Mouse (Mus musculus) fibroblast of lung, adult 2 months (primary cell): ENCODE data around the gene Gm7358.
"Not testable (repeated sequence)": the region's sequence is repeated elsewhere in the genome, so short reads cannot be mapped to it uniquely, and the experiment has no call there.

Source experiments
- DNase-seq: peaks from one replicate; pipeline ENCODE4 v3.0.0-alpha.2; 2011; ENCODE audit warnings: low read depth

Gm7358 gene

GRCm38 (mm10) chr17:14059431-14059830 is at the start of gene Gm7358:
Gene Gm7358, minus strand, starts transcription at chr17:14059531.
- DNase-seq: not testable (repeated sequence)

GRCm38 (mm10) chr17:14103018-14103417 is 43.7 kb upstream of the Gm7358 start:
- not testable (repeated sequence) for DNase-seq

DNA sequence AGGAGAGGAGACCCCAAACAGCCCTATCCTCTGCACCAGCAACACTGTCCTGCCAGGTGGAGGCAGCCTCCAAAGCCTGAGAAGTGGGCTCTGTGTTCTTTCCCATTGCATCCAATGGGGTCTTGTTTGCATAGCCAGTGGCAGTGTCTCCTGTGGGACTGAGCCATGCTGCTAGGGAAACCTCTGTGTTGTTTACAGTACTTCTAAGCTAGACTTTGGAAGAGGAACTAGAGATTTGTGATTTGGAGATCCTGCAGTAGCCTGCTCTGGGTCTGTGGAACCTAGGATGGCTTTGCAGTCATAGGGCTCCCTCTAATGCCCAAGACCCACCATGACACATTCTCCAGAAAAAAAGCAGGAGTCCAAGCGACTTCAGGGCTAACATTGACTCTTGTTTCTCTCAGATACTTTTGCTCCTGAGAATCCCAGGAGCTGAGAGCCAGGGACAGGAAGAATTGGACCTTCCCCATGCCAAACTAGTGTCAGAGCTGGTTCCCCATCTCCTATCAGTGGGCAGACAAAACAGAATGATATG is 42.2 kb upstream of the Gm7358 start:
- DNase-seq: not testable (repeated sequence)

- DNase-seq: not testable (repeated sequence)
Measured at GRCm38 (mm10) chr17:14099886-14100285, 40.6 kb upstream of the Gm7358 start.

DNA sequence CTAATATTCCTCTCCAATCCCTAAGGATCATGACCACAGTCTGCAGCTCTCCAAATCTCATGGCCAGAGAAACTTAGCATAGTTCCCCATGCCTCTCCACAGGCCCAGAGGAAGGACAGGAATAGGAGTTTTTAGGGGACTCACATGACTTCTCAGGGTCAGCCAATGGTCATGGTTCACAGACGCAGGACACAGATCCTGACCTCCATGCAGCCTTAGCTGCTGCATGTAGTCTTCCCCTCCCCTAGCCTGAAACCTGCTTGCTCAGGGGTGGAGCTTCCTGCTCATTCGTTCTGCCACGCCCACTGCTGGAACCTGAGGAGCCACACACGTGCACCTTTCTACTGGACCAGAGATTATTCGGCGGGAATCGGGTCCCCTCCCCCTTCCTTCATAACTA is 34.8 kb upstream of the Gm7358 start:
- DNase-seq: not testable (repeated sequence)

GRCm38 (mm10) chr17:14086629-14087028 is 27.3 kb upstream of the Gm7358 start:
- not testable (repeated sequence) for DNase-seq

DNA sequence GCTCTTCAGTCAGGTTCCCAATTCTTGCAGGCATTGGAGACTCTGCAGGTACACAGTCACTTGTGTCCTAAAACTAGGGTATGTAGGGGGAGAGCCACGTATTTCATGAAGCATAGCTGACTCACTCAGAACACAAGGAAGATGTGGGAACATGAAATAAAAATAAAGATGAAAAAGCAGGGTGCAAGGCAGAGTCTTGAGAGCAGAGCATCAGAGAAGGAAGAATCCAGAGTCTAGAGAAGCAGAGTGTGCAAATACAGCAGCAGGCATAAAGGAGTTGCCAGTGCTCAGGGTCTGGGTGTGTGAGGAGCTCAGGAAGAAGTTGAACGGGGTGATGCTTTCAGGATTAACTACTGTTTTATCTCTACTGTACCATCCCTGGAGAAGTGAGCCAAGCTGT is 17.5 kb downstream of the Gm7358 start:
- DNase-seq: not testable (repeated sequence)

GRCm38 (mm10) chr17:14037012-14037411 is 22.3 kb downstream of the Gm7358 start:
- not testable (repeated sequence) for DNase-seq

GRCm38 (mm10) chr17:14036113-14036512 is 23.2 kb downstream of the Gm7358 start:
- not testable (repeated sequence) for DNase-seq
